ENCODE assay signal across 28 mouse cellular contexts in the genomic region with DNA sequence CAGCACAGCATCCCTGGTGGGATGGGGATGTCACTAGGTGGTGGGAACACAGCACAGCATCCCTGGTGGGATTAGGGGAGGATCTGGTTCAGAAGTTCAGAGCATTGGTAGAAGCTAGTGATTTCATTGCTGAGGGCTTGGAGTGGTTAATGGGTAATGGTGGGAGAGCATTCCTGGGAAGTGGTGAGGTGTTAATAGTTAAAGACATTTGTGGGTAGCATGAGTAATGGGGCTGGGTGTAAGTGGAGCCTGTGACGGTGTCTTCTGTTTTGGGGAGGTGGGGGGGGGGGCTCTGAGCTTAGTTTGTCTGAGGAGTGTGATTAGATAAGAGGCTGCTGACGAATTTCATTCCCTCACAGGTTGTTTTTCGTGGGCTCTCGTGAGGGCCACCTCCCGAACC. TPM values are rescaled to one million over a fixed set of nuclear protein-coding genes. Genes with fewer than 3 reads are reported as not detected.
"Had no signal": no experiment of that assay in that cellular context is flagged by ENCODE, and none has a peak within 500 bp of the region (broad histone marks: within the 10 kb centered on the region; RNA-seq: fewer than 3 reads in every experiment).

No protein-coding gene starts in this region.

- DNase-seq: gastrocnemius, adult 2 months; gastrocnemius, postnatal 10 days; gastrocnemius, postnatal 25 days; heart, adult 18-20 months; heart, postnatal 10 days; heart, postnatal 4 days; kidney, adult 18-20 months; kidney, adult 9 months; kidney, postnatal 25 days; kidney, postnatal 4 days; left cerebral cortex, postnatal 4 days had no signal

- H3K4me2 ChIP-seq: heart, embryonic 11.5 days; hindbrain, embryonic 12.5 days; hindbrain, embryonic 14.5 days; intestine, embryonic 15.5 days; kidney, embryonic 15.5 days; limb, embryonic 13.5 days; limb, embryonic 15.5 days; liver, embryonic 12.5 days had no signal

- H3K4me3 ChIP-seq: gastrocnemius, adult 2 months; hindbrain, embryonic 10.5 days; hindbrain, embryonic 12.5 days; intestine, embryonic 15.5 days; kidney, embryonic 15.5 days; layer of hippocampus, adult 2 months; limb, embryonic 13.5 days; limb, embryonic 15.5 days; liver, embryonic 12.5 days had no signal

- H3K9ac ChIP-seq: hindbrain, embryonic 12.5 days; hindbrain, embryonic 14.5 days; intestine, embryonic 15.5 days; kidney, embryonic 15.5 days; limb, embryonic 13.5 days; limb, embryonic 15.5 days; liver, embryonic 12.5 days; liver, embryonic 14.5 days had no signal

- H3K27ac ChIP-seq: gastrocnemius, adult 2 months; hindbrain, embryonic 10.5 days; hindbrain, embryonic 12.5 days; hindbrain, embryonic 14.5 days; intestine, embryonic 15.5 days; kidney, embryonic 15.5 days; layer of hippocampus, adult 2 months; limb, embryonic 13.5 days; limb, embryonic 15.5 days; liver, embryonic 12.5 days; liver, embryonic 14.5 days had no signal

- H3K4me1 ChIP-seq: hindbrain, embryonic 10.5 days; hindbrain, embryonic 12.5 days; intestine, embryonic 15.5 days; kidney, embryonic 15.5 days; limb, embryonic 13.5 days; limb, embryonic 15.5 days had no signal

- ATAC-seq: hindbrain, embryonic 16.5 days; inflammation-experienced regulatory T-cells, adult 6 months; intestine, embryonic 15.5 days; intestine, postnatal 0 days; liver, embryonic 12.5 days had no signal

- H3K9me3 ChIP-seq: hindbrain, embryonic 10.5 days; hindbrain, embryonic 12.5 days; intestine, embryonic 15.5 days; kidney, embryonic 15.5 days; limb, embryonic 13.5 days; limb, embryonic 15.5 days; liver, embryonic 12.5 days had no signal

- H3K27me3 ChIP-seq: hindbrain, embryonic 12.5 days; intestine, embryonic 15.5 days; kidney, embryonic 15.5 days; limb, embryonic 13.5 days; limb, embryonic 15.5 days had no signal

RNA-seq across cellular contexts. Expression of a gene that starts 57.3 kb away (rescaled TPM):
- total RNA-seq: gastrocnemius, adult 2 months; granulocyte monocyte progenitor cell, adult 5-6 weeks; left cerebral cortex, postnatal 10 days; left cerebral cortex, postnatal 25 days; left cerebral cortex, postnatal 4 days had no signal
